ENCODE assay signal across 19 mouse cellular contexts in the genomic region with DNA sequence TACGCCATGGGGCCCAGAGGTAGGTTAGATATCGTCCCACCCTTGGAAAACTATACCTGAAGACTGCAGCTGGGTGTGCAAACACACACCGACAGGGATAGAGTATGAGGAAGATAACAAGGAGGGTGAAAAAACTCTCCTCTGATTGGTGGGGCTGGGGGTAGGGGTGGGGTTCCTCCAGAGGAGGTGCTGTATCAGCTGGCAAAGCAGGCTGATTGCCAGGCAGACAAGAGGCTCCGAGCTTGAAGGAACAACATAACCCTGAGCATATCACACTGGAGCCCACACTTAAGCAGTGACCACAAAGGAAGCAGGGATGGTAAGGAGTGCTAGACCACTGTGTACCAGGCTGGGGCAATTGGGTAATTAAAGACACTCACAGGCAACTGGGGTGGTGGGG. TPM values are rescaled to one million over a fixed set of nuclear protein-coding genes. Genes with fewer than 3 reads are reported as not detected.
DNase-seq lines count a peak whose midpoint lies in the region; ATAC-seq and TF ChIP-seq lines count a peak whose summit lies in the region.
"Had no signal": no experiment of that assay in that cellular context is flagged by ENCODE, and none has a peak within 500 bp of the region (broad histone marks: within the 10 kb centered on the region; RNA-seq: fewer than 3 reads in every experiment).

No protein-coding gene starts in this region.

- H3K4me3 ChIP-seq in liver, postnatal 0 days (ENCODE audit: low read depth, low read length) = no peak overlapping the region
- no peak overlapping the region for H3K4me3 ChIP-seq in stomach, embryonic 16.5 days (replicated peaks; ENCODE audit: low read length)
- no peak overlapping the region for H3K4me3 ChIP-seq in midbrain, embryonic 11.5 days (ENCODE audit: low read depth, low read length)
- H3K4me3 ChIP-seq: forebrain, embryonic 12.5 days; heart, embryonic 15.5 days; hindbrain, embryonic 10.5 days; limb, embryonic 13.5 days had no signal

- TF ChIP-seq EP300 in liver, postnatal 0 days (IDR thresholded peaks at IDR 0.05; ENCODE audit: low read depth) = no peak

- no peak for TF ChIP-seq CTCF in liver, postnatal 0 days (IDR thresholded peaks at IDR 0.05; ENCODE audit: low read depth)

- peaks cover 2% of the 10 kb centered on the region; the same call in 1 of the 2 replicates for H3K4me1 ChIP-seq in liver, postnatal 0 days (ENCODE audit: insufficient read depth)
- H3K4me1 ChIP-seq in stomach, embryonic 16.5 days (ENCODE audit: control insufficient read depth, insufficient read depth, low read length) = peaks cover 6% of the 10 kb centered on the region
- H3K4me1 ChIP-seq in midbrain, embryonic 11.5 days (ENCODE audit: control insufficient read depth, insufficient read depth, low read length) = peaks cover 2% of the 10 kb centered on the region; the same call in 1 of the 2 replicates

- 29% methylated on average over 4 of the region's 4 CpGs for WGBS in liver, postnatal 0 days (ENCODE audit: insufficient replicate concordance)
- 68% methylated on average over 4 of the region's 4 CpGs for WGBS in stomach, embryonic 16.5 days
- WGBS in midbrain, embryonic 11.5 days = 85% methylated on average over 4 of the region's 4 CpGs

- no peak overlapping the region for H3K9ac ChIP-seq in liver, postnatal 0 days (replicated peaks)
- no peak overlapping the region for H3K9ac ChIP-seq in stomach, embryonic 16.5 days (ENCODE audit: low read length)
- no peak overlapping the region for H3K9ac ChIP-seq in midbrain, embryonic 11.5 days (ENCODE audit: low read length)
- H3K9ac ChIP-seq: forebrain, embryonic 12.5 days; heart, embryonic 15.5 days; limb, embryonic 13.5 days had no signal

- peak; percentile 84 for DNase-seq in heart, adult 11 months
- no peak for DNase-seq in heart, postnatal 4 days
- DNase-seq in liver = peak; percentile 33
- DNase-seq in liver, postnatal 0 days = no peak
- DNase-seq in spleen, postnatal 14 days (ENCODE audit: low spot score in 2 of 2) = no peak
- no peak for DNase-seq in midbrain, embryonic 11.5 days (ENCODE audit: low spot score, missing footprints)
- no peak for DNase-seq in spleen, adult 18-20 months
- DNase-seq: adrenal gland, postnatal 14 days; cerebellum, adult 11 months; cerebellum, postnatal 14 days; gastrocnemius, postnatal 14 days; retina, postnatal 1 day; thymus, adult 2 months had no signal

- no peaks in the 10 kb centered on the region for H3K9me3 ChIP-seq in liver, postnatal 0 days (ENCODE audit: low read length)
- H3K9me3 ChIP-seq in stomach, embryonic 16.5 days (replicated peaks; ENCODE audit: control insufficient read depth, low read length) = no peaks in the 10 kb centered on the region
- H3K9me3 ChIP-seq in midbrain, embryonic 11.5 days (ENCODE audit: control insufficient read depth, low read length) = no peaks in the 10 kb centered on the region
- H3K9me3 ChIP-seq: forebrain, embryonic 12.5 days; heart, embryonic 15.5 days; limb, embryonic 13.5 days had no signal

- no peak overlapping the region for H3K27ac ChIP-seq in liver, postnatal 0 days (ENCODE audit: low read depth)
- H3K27ac ChIP-seq in stomach, embryonic 16.5 days (ENCODE audit: low read length) = no peak overlapping the region
- no peak overlapping the region for H3K27ac ChIP-seq in midbrain, embryonic 11.5 days (ENCODE audit: low read depth, low read length)
- H3K27ac ChIP-seq: forebrain, embryonic 12.5 days; heart, embryonic 15.5 days; hindbrain, embryonic 10.5 days; limb, embryonic 13.5 days had no signal

- no peak overlapping the region for H3K4me2 ChIP-seq in liver, postnatal 0 days (ENCODE audit: low read depth, low read length)
- no peak overlapping the region for H3K4me2 ChIP-seq in stomach, embryonic 16.5 days (ENCODE audit: low read depth, low read length)
- H3K4me2 ChIP-seq in midbrain, embryonic 11.5 days = no peak overlapping the region
- H3K4me2 ChIP-seq: forebrain, embryonic 12.5 days; heart, embryonic 15.5 days; limb, embryonic 13.5 days had no signal

- ATAC-seq in liver, postnatal 0 days = peak; percentile 41
- ATAC-seq in stomach, embryonic 16.5 days (ENCODE audit: insufficient read depth, low FRiP score) = peak; percentile 89
- ATAC-seq in midbrain, embryonic 11.5 days (ENCODE audit: low FRiP score) = no peak
- ATAC-seq: CD4-positive, CD25-positive, alpha-beta regulatory T cell, adult 4 months had no signal

- H3K36me3 ChIP-seq in liver, postnatal 0 days (replicated peaks; ENCODE audit: insufficient read depth, low read length) = peaks cover 11% of the 10 kb centered on the region; the same call in 1 of the 2 replicates
- no peaks in the 10 kb centered on the region for H3K36me3 ChIP-seq in stomach, embryonic 16.5 days (ENCODE audit: control insufficient read depth, insufficient read depth, low read length)
- H3K36me3 ChIP-seq in midbrain, embryonic 11.5 days (ENCODE audit: control insufficient read depth, insufficient read depth, low read length) = peaks cover 2% of the 10 kb centered on the region; the same call in 1 of the 2 replicates
- H3K36me3 ChIP-seq: heart, embryonic 15.5 days had no signal

- H3K27me3 ChIP-seq in liver, postnatal 0 days (ENCODE audit: insufficient read depth, low read length) = no peaks in the 10 kb centered on the region
- no peaks in the 10 kb centered on the region for H3K27me3 ChIP-seq in stomach, embryonic 16.5 days (ENCODE audit: control insufficient read depth, insufficient read depth, low read length)
- H3K27me3 ChIP-seq in midbrain, embryonic 11.5 days (ENCODE audit: control insufficient read depth, insufficient read depth, low read length) = no peaks in the 10 kb centered on the region
- H3K27me3 ChIP-seq: forebrain, embryonic 12.5 days; heart, embryonic 15.5 days; limb, embryonic 13.5 days had no signal

RNA-seq across cellular contexts. Expression of a gene that starts 29.6 kb away (rescaled TPM):
- 10 to 100 TPM; 31.8 to 34.4 TPM for total RNA-seq in heart, postnatal 4 days (2021)
- polyA plus RNA-seq in liver, postnatal 0 days (2015; fragmentation: Nextera tagmentation; extraction: Ambion mirVana) = 6.7 and 6.8 TPM in 2 replicates
- polyA plus RNA-seq in stomach, embryonic 16.5 days (2015; fragmentation: Nextera tagmentation; extraction: Ambion mirVana) = 92.6 and 109 TPM in 2 replicates
- 62.6 and 63.4 TPM in 2 replicates for polyA plus RNA-seq in midbrain, embryonic 11.5 days (2014; fragmentation: Nextera tagmentation; extraction: Ambion mirVana)

RNA-seq across cellular contexts. Expression of a gene that starts 49.2 kb away (rescaled TPM):
- total RNA-seq in heart, postnatal 4 days (2021) = 10 to 100 TPM; 11.7 to 12.0 TPM
- 2.4 and 2.5 TPM in 2 replicates for polyA plus RNA-seq in liver, postnatal 0 days (2015; fragmentation: Nextera tagmentation; extraction: Ambion mirVana)
- 9.4 and 11.8 TPM in 2 replicates for polyA plus RNA-seq in stomach, embryonic 16.5 days (2015; fragmentation: Nextera tagmentation; extraction: Ambion mirVana)
- 10.5 and 12.1 TPM in 2 replicates for polyA plus RNA-seq in midbrain, embryonic 11.5 days (2014; fragmentation: Nextera tagmentation; extraction: Ambion mirVana)

Comparison
In these comparisons a context has a peak if more than half of its experiments do, and no peak if none do; other contexts are left out.
1. DNase-seq: peak in heart, adult 11 months (single experiment) and liver (single experiment); none in heart, postnatal 4 days (single experiment), liver, postnatal 0 days (single experiment), spleen, postnatal 14 days (0 of 2), midbrain, embryonic 11.5 days (single experiment) and spleen, adult 18-20 months (0 of 2).